Mouse (Mus musculus) ovary, postnatal 10 days (tissue): ENCODE data around the gene Ercc1.

ENCODE experiments used
- DNase-seq: peaks from one replicate; pipeline ENCODE4 v3.0.0; 2022; ENCODE audit warnings: low spot score

Gene Ercc1

DNA sequence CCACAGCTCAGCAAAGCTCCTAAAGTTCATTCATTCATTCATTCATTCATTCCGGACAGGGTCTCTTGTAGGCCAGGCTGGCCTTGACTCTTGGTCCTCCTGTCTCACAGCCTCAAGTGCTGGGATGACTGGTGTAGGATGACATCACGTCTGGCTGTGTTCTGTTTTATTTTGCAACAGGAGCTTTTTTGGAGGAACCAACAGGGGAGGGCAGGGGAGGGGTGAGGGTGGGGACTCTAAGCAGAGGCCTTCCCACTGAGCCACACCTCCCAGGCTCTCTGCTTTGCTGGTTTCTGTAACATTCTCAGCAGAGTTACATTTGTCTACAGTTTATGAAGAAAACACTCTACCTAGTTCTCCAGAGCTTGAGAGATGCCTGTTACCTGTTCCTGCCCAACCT is 6.5 kb upstream of the Ercc1 start:
- DNase-seq = no peak

DNA sequence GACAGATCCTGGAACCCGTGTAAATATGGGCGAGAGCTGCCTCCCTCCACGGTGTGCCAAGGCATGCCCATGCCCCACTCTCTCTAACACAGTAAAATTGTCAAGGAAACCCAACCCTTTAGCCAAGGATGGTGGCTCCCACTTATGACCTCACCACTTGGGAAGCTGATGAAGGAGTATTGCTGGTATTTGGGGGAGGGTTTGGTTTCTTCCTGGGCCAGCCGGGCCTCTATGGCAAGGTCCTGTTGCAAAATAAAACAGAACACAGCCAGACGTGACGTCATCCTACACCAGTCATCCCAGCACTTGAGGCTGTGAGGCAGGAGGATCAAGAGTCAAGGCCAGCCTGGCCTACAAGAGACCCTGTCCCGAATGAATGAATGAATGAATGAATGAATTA is 6.0 kb upstream of the Ercc1 start:
- DNase-seq = no peak

DNA sequence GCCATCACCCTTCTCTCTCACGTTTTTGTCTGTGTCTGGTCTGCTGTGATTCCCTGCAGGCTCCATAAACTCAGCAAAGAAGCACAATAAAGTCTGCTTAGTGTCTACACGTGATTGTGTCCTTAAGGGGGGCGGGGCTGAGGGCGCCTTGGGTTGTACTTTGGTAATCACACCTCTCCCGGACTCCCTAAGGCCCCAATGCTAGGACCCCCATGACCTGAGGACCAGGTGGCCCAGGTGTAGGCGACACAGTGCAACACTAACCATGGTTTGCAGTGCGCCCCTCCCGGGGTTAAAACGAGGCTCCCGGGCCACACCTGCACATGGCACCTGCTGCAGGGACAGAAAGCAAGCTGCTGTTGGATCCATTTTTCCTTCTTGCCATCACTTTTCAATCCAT is 3.3 kb upstream of the Ercc1 start:
- no peak for DNase-seq

- no peak for DNase-seq
These were observed 2.7 kb upstream of the Ercc1 start for GRCm38 (mm10) chr7:19341761-19342409.

DNA sequence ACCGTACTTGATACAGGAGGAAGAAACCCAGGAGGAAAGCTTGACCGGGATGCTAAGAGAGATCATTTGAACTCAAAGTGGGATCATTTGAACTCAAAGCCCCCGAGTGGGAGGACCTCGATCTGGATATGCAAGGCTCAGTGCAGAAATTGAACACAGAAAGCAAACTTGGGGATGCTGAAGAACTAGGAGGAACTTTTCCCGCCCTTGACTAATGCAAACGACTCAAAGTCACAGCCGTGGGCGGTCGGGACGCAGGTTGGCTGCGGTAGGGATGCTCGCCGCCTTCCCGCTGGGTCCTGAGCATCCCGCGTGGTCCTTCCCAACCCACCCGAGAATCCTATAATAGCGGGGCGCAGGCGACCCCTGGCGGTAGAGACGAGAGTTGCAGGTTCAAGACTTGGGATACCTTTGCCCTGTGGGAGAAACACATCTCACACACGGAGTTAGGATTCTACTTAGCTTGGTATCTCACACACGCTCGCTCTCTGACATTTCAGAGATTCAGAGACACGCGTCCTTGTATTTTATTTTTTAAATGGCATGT is 2.0 kb upstream of the Ercc1 start:
- DNase-seq = peak; percentile 88

- DNase-seq = no peak
These were observed 1.3 kb upstream of the Ercc1 start for GRCm38 (mm10) chr7:19343210-19343808.

- DNase-seq = peak; percentile 78
These were observed 427 bp downstream of the Ercc1 start for GRCm38 (mm10) chr7:19344938-19345471.

DNA sequence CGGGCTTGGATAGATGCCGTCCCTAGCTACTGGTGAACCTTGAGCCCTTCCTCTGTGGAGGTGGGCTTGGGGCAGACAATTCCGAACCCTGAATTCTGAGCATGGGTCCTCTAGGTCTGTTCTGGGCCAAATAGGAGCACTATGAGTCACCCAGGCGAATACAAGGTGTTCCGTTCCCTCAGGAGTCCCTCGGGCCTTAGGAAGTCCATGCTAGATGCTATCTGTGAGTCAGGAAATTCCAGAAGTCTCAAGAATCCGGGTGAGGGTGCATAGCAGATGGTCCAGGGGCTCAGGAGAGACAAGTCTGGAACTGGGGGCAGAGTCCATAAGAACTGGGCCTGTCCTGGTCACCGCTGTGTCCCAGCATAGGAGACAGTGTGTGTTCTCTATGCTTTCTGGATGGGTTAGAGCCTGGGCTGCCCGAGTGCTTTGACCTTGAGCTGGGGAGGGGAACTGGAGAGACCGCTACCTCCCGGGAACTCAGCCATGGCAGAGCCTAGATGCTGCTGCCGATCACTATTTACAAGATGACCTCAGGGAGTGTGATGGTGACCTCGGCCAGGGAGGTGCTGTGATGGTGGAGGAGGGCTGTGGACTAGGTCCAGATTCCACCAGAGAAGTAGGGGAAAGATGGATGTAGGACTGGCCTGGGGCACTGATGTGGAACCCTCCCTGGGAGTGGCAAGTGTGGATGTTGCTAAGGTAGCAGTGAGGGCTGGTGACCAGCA is 4.8 kb downstream of the Ercc1 start:
- no peak for DNase-seq

DNA sequence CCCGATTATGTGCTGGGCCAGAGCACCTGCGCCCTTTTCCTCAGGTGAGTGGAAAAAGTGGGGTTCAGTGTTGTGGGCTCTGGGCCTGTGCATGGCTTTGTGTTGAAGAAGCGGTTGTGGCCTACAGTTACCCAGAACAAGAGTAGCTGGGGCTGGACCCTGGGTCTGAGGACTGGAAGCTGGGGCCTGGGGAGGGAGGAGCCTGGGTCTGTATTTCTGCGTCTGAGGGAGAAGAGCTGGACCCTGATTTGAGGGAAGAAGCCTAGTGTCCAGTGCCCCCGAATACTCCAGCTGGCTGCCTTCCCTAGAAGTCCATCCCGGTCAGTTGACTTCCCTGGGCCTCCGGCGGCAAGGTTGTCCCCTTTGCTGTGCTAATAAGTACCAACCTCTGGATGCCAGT is 5.6 kb downstream of the Ercc1 start:
- no peak for DNase-seq

DNA sequence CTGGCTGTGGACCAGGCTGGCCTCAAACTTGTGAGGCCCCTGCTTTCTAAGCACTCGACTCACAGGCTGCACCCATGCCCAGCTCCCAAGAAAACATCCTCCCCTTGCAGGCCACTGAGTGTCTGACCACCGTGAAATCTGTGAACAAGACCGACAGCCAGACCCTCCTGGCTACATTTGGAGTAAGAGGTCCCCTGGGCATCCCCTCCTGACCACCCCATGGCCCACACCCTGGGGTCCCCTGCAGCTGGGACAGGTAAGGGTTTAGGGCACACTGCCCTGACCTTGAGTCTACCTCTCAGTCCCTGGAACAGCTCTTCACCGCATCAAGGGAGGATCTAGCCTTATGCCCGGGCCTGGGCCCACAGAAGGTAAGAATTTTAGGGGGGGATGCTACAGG is 10.4 kb downstream of the Ercc1 start:
- no peak for DNase-seq

GRCm38 (mm10) chr7:19356311-19356710 is 11.7 kb downstream of the Ercc1 start:
- no peak for DNase-seq

GRCm38 (mm10) chr7:19357381-19358375 is 13.1 kb downstream of the Ercc1 start:
- DNase-seq = no peak

DNA sequence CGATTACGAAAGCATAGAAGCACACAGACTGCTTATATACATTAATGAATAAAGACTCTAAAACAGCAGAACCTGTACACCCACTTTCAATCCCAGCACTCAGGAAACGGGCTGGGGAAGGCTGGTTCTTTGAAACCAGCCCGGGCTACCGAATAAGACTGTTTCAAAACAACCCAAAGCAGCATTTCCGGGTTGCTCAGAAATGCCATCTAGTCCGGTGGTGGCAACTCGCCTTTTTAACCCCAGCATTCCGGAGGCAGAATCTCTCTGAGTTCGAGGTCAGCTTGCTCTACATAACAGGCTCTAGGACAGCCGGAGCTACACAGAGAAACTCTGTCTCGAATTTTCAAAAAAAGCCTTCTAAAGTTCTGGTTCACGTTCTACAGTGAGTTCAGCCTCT is 14.1 kb downstream of the Ercc1 start:
- DNase-seq = no peak

- DNase-seq = peak; percentile 75
These were observed 14.8 kb downstream of the Ercc1 start, which contains the start of the genes Cd3eap and Ppp1r13l for GRCm38 (mm10) chr7:19359299-19359891. Gene Cd3eap, minus strand, starts transcription at chr7:19359483. Gene Ppp1r13l, plus strand, starts transcription at chr7:19359749.

GRCm38 (mm10) chr7:19359892-19360641 is 15.5 kb downstream of the Ercc1 start:
- DNase-seq = no peak

- no peak for DNase-seq
These were observed 16.4 kb downstream of the Ercc1 start for GRCm38 (mm10) chr7:19360944-19361343.

DNA sequence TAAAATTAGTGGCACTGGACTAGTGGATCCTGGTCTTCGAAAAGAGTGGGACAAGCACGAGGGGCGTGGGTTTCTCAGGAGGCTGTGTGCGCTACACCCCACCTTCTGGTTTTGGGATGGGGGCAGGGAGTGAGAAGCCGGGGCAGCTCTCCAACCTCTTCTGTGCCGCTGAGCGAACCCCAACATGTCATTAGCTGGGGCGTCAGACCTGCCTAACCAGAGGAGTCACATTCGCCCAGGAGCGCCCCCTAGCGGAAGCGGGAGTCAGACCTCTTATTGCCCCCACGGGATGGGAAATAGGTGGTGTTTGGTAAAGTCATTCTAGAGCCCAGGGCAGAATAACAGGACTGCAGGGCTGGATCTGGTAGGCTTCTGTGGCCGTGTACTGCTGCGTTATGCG is 17.1 kb downstream of the Ercc1 start:
- no peak for DNase-seq

DNA sequence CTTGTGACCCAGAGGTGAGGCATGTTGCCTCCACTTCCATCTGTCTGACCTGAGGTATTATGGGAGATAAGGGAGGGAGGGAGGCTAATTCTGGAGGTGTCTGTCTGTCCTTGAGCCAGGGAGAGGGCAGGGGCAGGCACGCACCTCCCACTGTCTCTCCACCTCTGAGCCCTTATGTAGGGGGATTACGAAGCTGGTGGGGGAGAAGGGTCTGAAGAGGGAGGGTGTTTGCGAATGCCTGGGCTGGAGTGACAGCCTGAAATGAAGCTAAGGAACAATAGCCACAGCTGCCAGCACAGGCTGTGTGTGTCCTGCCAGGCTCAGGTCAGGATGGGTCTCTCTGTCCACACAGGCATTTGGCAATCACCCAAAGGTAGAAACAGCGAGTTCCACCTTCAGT is 17.7 kb downstream of the Ercc1 start:
- no peak for DNase-seq

- no peak for DNase-seq
These were observed 19.3 kb downstream of the Ercc1 start for GRCm38 (mm10) chr7:19363881-19364280.

DNA sequence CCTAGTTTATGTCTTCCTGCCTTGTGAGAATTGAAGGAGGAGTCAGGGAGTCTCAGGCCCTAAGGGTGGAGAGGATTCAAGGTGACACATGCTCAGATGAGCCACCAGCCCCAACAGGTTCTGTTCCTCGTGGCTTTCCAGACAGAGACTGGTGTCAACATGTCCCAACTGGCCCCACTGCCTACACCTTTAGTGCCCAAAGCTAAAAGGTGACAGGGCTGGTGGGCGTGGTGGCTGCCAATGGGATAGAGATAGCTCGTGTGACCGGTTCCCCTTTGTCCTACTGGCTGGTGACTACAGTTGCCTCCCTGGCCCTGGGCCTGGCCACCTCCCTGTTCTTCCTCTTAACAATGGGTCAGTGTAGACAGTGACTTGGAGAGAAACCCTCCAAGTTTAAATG is 20.8 kb downstream of the Ercc1 start:
- no peak for DNase-seq
